Mouse (Mus musculus): ENCODE results near the gene Lman1l.

Lman1l gene

GRCm38 (mm10) chr9:57620674-57621073, at the start of gene Lman1l:
Lman1l (minus strand) TSS chr9:57620774.
- in situ Hi-C loops (cut with MseI, MboI), result no loop called here

GRCm38 (mm10) chr9:57669566-57669965, 49.0 kb upstream of the Lman1l start:
- in situ Hi-C loops (cut with MseI, MboI), result no loop called here

GRCm38 (mm10) chr9:57668277-57668676, 47.7 kb upstream of the Lman1l start:
- in situ Hi-C loops (cut with MseI, MboI), result no loop called here

GRCm38 (mm10) chr9:57667817-57668216, 47.2 kb upstream of the Lman1l start:
- in situ Hi-C loops (cut with MseI, MboI), result no loop called here

- in situ Hi-C loops (cut with MseI, MboI), result no loop called here
Observed at GRCm38 (mm10) chr9:57667136-57667535, 46.6 kb upstream of the Lman1l start.

GRCm38 (mm10) chr9:57666536-57666935, 46.0 kb upstream of the Lman1l start:
- in situ Hi-C loops (cut with MseI, MboI), result no loop called here

- in situ Hi-C loops (cut with MseI, MboI), result loop anchor here (5.0 kb wide), 2 partner anchors 78 to 83 kb away; no protein-coding TSS in a partner anchor
Observed at GRCm38 (mm10) chr9:57664616-57665015, 44.0 kb upstream of the Lman1l start.

- in situ Hi-C loops (cut with MseI, MboI), result loop anchor here (5.0 kb wide), 2 partner anchors 81 to 86 kb away; no protein-coding TSS in a partner anchor
Observed at GRCm38 (mm10) chr9:57661552-57661951, 41.0 kb upstream of the Lman1l start.

GRCm38 (mm10) chr9:57660501-57660900, 39.9 kb upstream of the Lman1l start:
- in situ Hi-C loops (cut with MseI, MboI), result loop anchor here (5.0 kb wide), 2 partner anchors 82 to 87 kb away; no protein-coding TSS in a partner anchor

- in situ Hi-C loops (cut with MseI, MboI), result loop anchor here (5.0 to 10.0 kb wide), 4 partner anchors 83 to 125 kb away; partner anchors contain the start of gene Fam219b (in 1 of the 2)
Observed at GRCm38 (mm10) chr9:57659774-57660173, 39.2 kb upstream of the Lman1l start.

GRCm38 (mm10) chr9:57658970-57659369, 38.4 kb upstream of the Lman1l start:
- in situ Hi-C loops (cut with MseI, MboI), result loop anchor here (10.0 kb wide), 2 partner anchors 114 to 124 kb away; partner anchors contain the start of gene Fam219b (in 1 of the 2)

- in situ Hi-C loops (cut with MseI, MboI), result loop anchor here (10.0 kb wide), 2 partner anchors 113 to 123 kb away; partner anchors contain the start of gene Fam219b (in 1 of the 2)
Observed at GRCm38 (mm10) chr9:57657843-57658242, 37.3 kb upstream of the Lman1l start.

GRCm38 (mm10) chr9:57656631-57657350, 36.2 kb upstream of the Lman1l start:
- in situ Hi-C loops (cut with MseI, MboI), result loop anchor here (10.0 kb wide), 2 partner anchors 112 to 122 kb away; partner anchors contain the start of gene Fam219b (in 1 of the 2)

GRCm38 (mm10) chr9:57655749-57656148, 35.2 kb upstream of the Lman1l start:
- in situ Hi-C loops (cut with MseI, MboI), result loop anchor here (10.0 kb wide), 2 partner anchors 111 to 121 kb away; partner anchors contain the start of gene Fam219b (in 1 of the 2)

- in situ Hi-C loops (cut with MseI, MboI), result loop anchor here (10.0 kb wide), 2 partner anchors 110 to 120 kb away; partner anchors contain the start of gene Fam219b (in 1 of the 2)
Observed at GRCm38 (mm10) chr9:57654966-57655365, 34.4 kb upstream of the Lman1l start.

- in situ Hi-C loops (cut with MseI, MboI), result loop anchor here (10.0 kb wide), 2 partner anchors 108 to 118 kb away; partner anchors contain the start of gene Fam219b (in 1 of the 2)
Observed at GRCm38 (mm10) chr9:57653283-57653682, 32.7 kb upstream of the Lman1l start, which contains the start of gene Csk. Csk (minus strand) TSS chr9:57653631.

- in situ Hi-C loops (cut with MseI, MboI), result loop anchor here (10.0 kb wide), 2 partner anchors 108 to 118 kb away; partner anchors contain the start of gene Fam219b (in 1 of the 2)
Observed at GRCm38 (mm10) chr9:57652855-57653254, 32.3 kb upstream of the Lman1l start.

GRCm38 (mm10) chr9:57652351-57652750, 31.8 kb upstream of the Lman1l start:
- in situ Hi-C loops (cut with MseI, MboI), result loop anchor here (10.0 kb wide), 2 partner anchors 108 to 118 kb away; partner anchors contain the start of gene Fam219b (in 1 of the 2)

GRCm38 (mm10) chr9:57650786-57651311, 30.3 kb upstream of the Lman1l start:
- in situ Hi-C loops (cut with MseI, MboI), result loop anchor here (10.0 kb wide), 2 partner anchors 106 to 116 kb away; partner anchors contain the start of gene Fam219b (in 1 of the 2)

- in situ Hi-C loops (cut with MseI, MboI), result loop anchor here (10.0 kb wide), 2 partner anchors 105 to 115 kb away; partner anchors contain the start of gene Fam219b (in 1 of the 2)
Observed at GRCm38 (mm10) chr9:57650130-57650785, 29.7 kb upstream of the Lman1l start.

Data from mouse trophoblast stem cell (cell line).